Mouse (Mus musculus) mouse embryonic stem cell (cell line): ENCODE results near the gene Cfap221.

Source experiments
- in situ Hi-C, 2 experiments: fragments of 300-500 bp; cut with MboI; formaldehyde crosslinking; loops; 1 replicate in 1 of 2; 3 replicates in 1 of 2; pipeline ENCODE4 v1.14.3; 2019 to 2020; ENCODE audit warnings: low sequenced_read_pairs in 2 of 2, low pct_unique_long_range_greater_than_20kb in 1 of 2, mixed read lengths in 1 of 2; ENCODE audit not compliant: unreplicated experiment in 1 of 2

Cfap221 gene

DNA sequence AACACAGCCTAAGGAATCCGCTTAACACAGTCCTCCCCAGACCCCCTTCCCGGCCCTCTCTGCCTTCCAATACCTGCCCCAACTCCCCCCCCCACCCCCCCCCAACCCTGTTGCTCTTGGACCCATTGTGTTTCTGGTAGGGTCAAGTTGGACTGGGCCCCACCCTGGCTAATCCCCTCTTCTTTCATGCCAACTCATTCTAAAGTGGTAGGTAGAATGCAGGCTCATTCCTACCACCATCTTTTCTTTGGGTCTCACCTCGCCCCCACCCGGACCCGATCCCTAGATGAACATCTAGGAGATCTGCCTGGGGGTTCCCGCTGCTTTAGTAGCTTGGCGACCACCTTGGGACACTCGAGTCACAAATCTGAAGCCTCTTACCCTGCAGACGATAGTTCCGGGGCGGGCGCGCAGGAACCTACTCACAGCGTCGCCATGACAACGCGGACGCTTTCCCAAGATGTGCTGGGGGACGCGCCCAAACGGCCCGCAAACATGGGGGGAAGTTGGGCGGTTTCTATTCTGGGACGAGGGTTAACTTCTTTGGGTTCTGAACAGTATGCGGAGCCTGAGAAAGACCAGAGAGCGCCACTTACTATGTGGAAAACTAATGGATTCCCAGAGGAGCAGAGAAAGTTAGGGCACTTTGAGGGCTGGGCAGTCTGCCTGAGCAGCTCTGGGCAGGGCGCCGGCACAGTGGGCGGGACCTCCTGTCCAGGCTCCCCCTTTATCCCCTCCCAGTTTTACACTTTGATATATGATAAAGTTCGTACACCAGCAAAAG lies at the start of gene Cfap221:
Cfap221 (minus strand) TSS at position 437 of the 784 bp plus-strand sequence.
- in situ Hi-C loops = no loop called here

DNA sequence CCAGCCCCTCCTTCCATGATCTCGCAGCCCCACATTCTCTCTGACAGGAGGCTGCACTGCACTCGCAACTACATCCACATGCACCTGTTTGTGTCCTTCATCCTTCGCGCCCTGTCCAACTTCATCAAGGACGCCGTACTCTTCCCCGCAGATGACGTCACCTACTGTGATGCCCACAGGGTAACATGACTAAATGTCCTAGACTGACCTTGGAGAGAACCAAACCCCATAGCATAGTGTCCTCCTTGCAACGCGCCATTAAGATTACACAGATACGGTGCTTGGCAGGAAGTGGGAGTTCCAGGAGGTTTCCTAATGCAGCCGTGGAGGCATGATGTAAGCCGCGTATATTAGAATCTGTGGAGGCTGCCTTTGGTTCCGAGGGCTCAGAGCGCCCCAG lies 47.5 kb upstream of the Cfap221 start:
- in situ Hi-C loops = no loop called here

DNA sequence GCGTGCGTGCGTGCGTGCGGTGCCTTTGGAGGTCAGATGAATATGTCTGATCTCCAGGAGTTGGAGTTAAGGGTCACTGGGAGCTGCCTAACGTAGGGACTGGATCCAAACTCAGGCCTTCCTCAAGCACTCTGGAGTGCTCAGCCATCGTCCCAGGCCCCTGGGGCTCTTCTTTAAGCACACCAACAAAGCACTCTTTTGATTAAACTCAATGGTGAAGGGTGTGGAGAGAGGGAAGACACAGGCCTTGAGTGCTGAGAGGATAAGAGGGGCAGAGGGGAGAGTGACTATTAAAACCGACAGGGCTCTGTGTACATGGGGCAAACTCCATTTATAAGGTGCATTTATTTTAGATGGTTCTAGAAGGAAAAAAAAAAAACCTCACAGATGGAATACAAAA lies 45.4 kb upstream of the Cfap221 start:
- in situ Hi-C loops = no loop called here

GRCm38 (mm10) chr1:120038594-120038993 lies 41.6 kb upstream of the Cfap221 start:
- in situ Hi-C loops = loop anchor here in 1 of 2 experiments (10.0 kb wide), 1 partner anchor 106 kb away; no protein-coding TSS in a partner anchor

- in situ Hi-C loops = loop anchor here in 1 of 2 experiments (10.0 kb wide), 1 partner anchor 108 kb away; no protein-coding TSS in a partner anchor
Observed at GRCm38 (mm10) chr1:120037021-120037683, 40.1 kb upstream of the Cfap221 start.

DNA sequence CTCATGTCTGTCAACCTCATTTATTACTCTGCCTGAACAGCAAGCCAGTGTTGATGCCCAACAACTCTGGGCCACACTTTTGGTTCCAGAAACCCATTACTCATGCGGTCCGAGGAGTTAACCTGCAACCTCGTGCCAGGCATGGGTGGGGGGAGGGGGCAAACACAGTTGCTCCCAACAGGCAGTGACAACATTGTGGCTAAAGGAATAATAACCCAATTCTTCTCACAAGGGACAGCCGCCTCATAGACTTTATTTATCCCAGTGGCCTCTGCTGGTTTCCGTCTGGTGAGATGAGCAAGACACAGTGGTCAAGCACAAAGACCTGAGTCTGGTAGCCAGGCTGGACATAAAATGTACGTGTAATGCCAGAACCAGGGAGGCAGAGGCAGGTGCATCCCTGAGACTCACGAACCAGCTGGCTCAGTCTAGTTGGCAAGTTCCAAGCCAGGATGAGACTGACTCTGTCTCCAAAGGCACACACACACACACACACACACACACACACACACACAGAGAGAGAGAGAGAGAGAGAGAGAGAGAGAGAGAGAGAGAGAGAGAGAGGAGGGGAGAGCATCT lies 38.5 kb upstream of the Cfap221 start:
- in situ Hi-C loops = loop anchor here in 1 of 2 experiments (10.0 kb wide), 1 partner anchor 109 kb away; no protein-coding TSS in a partner anchor

DNA sequence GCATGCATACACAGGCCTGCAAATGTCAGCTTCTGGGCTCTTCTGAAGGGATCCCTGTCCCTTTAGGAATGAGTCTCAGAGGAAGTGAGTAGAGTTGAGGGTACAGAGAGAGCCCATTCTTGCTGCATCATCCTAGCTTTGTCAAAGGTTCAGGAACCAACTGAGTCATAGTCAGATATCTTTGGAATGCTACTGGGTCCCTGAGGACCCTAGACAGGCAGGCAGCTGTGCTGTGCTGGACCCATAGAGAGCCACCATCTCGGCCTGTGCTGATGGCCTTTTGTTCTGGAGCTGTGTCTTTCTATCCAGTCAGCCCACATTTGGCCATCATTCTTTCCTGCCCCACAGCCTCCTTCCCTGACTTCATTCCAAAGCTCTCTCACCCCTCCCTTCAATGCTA lies 37.8 kb upstream of the Cfap221 start:
- in situ Hi-C loops = loop anchor here in 1 of 2 experiments (5.0 to 10.0 kb wide), 2 partner anchors 53 to 110 kb away; no protein-coding TSS in a partner anchor

DNA sequence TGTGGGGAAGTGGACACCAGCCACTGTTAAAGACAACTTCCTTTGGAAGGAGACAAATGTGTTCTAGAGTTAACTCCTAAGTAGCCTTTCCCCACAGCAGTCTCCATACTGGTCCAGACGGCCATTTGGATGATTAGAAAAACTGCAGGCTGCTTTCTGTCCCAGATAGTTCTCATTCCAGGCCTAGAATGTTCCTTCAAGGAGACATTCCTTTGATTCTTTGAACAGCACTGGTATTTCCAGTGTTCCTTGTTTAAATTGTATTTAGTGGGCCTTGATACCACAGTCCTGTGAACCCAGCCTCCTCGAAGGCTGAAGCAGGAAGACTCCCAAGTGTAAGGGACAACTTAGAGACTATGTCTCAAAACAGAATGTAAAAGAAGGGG lies 36.4 kb upstream of the Cfap221 start:
- in situ Hi-C loops = loop anchor here in 1 of 2 experiments (5.0 to 10.0 kb wide), 2 partner anchors 54 to 111 kb away; no protein-coding TSS in a partner anchor

DNA sequence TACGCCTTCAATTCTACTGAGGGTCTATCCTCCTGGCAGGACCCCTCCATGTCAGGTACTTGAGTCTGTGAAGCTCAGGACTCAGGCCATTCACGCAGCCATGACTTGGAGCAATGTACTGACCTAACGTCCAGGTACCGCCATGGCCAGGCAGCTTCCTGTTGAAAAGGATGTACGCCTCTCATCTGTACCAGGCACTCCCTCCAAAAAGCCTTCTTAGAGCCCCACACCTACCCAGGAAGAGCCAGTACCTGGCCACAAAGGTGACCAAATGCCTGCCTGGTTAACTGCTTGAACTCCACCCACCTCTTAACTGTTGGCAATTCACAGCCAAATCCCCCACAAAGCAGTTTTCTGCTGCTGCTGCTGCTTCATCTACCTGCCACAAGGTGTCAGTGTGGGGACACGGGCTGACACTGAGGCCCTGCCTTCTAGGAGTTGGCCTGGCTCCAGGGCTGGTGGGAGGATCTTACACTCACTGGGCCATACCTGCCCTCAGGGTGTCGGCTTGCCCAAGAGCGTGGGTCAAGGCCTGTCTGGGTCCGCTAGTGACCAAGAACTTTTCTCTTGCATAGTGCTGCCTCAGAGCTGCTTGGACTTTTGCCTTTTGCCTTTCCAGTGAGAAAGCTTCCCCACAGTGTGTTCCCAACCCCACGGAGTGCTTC lies 35.9 kb upstream of the Cfap221 start:
- in situ Hi-C loops = loop anchor here in 1 of 2 experiments (5.0 to 10.0 kb wide), 2 partner anchors 54 to 112 kb away; no protein-coding TSS in a partner anchor

- in situ Hi-C loops = loop anchor here in 1 of 2 experiments (5.0 to 10.0 kb wide), 2 partner anchors 57 to 114 kb away; no protein-coding TSS in a partner anchor
Observed at GRCm38 (mm10) chr1:120030474-120030873, 33.4 kb upstream of the Cfap221 start.

- in situ Hi-C loops = loop anchor here in 1 of 2 experiments (10.0 kb wide), 1 partner anchor 517 kb away; no protein-coding TSS in a partner anchor
Observed at GRCm38 (mm10) chr1:120027693-120028092, 30.7 kb upstream of the Cfap221 start.

DNA sequence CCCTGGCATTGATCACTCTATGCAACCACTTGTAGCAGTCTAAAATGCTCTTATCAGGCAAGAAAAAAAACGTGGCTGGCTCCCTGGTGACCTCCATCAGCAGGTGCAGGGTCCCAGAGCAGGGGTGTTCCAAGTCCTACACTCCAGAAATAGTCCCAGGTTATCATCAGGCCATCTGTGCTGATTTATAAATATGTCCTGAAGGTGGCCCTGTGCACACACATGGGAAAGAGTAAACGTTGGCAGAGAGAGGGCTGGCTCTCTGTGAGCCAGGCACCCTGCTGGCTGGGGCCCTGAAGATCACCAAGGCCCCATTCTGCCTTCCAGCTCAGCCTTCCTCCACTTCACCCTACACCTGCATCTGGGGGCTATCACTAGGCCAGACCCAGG lies 28.0 kb upstream of the Cfap221 start:
- in situ Hi-C loops = loop anchor here in 1 of 2 experiments (10.0 kb wide), 1 partner anchor 520 kb away; no protein-coding TSS in a partner anchor

GRCm38 (mm10) chr1:120024331-120025049 lies 27.5 kb upstream of the Cfap221 start:
- in situ Hi-C loops = loop anchor here in 1 of 2 experiments (10.0 kb wide), 1 partner anchor 520 kb away; no protein-coding TSS in a partner anchor

DNA sequence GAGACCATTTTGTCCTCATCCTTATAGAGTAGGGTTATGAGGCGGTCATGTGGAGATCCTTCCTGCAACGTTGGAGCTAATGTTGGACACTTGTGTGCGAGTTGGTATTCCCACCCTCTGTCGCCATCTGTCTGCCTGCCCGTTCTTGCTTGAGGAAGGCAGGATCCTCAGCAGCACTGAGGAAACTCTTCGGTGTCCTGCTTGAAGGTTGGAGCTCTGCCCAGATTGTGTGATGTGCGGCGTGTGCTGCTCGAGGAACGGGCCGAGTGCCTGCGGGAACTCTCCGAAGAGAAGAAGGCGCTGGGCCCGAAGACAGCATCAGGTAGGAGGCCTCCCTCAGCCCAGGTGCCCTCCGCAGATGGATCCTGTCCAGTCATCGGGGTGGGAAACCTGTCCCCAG lies 24.9 kb upstream of the Cfap221 start:
- in situ Hi-C loops = loop anchor here in 1 of 2 experiments (10.0 kb wide), 1 partner anchor 523 kb away; no protein-coding TSS in a partner anchor

DNA sequence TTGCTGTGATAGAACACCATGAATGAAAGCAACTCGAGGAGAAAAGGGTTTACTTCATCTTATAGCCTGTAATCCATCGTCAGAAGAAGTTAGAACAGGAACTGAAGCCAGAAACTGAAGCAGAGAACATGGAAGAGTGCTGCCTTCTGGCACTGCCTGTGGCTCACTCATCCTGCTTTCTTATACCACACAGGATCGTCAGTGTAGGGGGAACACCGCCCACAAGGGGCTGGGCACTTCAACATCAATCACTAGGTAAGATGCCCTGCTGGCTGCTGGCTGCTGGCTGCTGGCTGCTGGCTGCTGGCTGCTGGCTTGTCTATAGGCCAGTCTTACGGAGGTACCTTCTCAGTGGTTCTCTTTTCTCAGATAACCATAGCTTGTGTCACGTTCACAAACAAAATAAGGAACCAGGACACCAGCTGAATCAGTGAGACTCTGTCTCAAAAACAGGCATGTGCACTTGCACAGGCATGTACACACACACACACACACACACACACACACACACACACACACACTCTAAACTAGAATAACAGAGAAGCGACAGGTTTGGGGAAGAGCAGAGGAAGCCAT lies 23.4 kb upstream of the Cfap221 start:
- in situ Hi-C loops = loop anchor here in 1 of 2 experiments (10.0 kb wide), 1 partner anchor 524 kb away; no protein-coding TSS in a partner anchor

DNA sequence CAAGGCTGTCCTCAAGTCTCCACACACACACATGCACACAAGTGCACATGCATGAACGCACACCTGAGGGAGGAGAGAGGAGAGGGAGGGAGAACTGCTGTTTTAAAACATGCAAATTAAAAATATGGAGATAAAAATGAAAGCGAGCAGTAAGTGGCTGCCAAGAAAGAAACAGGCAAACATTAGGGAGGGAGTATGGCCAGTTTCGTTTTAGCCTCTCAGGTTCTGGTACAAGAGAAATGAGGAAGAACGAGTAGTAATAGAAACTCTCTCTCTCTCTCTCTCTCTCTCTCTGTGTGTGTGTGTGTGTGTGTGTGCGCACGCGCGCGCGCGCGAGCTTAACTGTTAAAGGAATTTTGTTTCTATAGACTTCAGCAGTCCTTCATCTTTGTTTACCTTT lies 22.4 kb upstream of the Cfap221 start:
- in situ Hi-C loops = no loop called here

DNA sequence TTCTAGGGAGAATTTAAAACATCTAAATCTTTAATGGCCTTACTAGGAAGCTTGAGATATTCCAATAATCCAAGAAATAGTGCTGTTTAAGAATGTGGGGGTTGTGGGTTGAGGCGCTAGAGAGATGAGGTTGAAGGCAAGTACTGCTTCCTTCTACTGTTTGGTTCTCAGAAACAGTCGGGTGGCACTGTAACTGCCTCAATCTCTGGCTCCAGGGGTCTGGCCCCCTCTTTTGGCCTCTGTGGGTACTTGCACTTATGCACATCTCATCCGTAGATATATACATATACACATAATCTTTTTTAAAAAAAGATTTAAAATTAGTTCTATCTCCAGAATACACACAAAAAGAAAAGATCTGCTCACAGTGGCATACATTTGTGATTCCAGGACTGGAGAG lies 21.9 kb upstream of the Cfap221 start:
- in situ Hi-C loops = no loop called here
